Mouse (Mus musculus) forebrain, postnatal 0 days (tissue): ENCODE data around the gene Gm28038. TPM values are rescaled to one million over a fixed set of nuclear protein-coding genes. Genes with fewer than 3 reads are reported as not detected.

Experiments used
- ATAC-seq: fragments of 200-750 bp; cut with Nextera tagmentation; 2 replicates; pipeline ENCODE4 v1.8.0; 2017; ENCODE audit warnings: mild to moderate bottlenecking, moderate library complexity
- DNase-seq: peaks from one replicate; pipeline ENCODE4 v3.0.0-alpha.2; 2015
- H3K27ac ChIP-seq: fragments of 300-500 bp; sonication (generic); 2 replicates; pipeline ENCODE4 v1.5.1; 2014; ENCODE audit warnings: low read depth, mild to moderate bottlenecking, antibody characterized with exemption, low read length, moderate library complexity, mixed read lengths
- H3K27me3 ChIP-seq: fragments of 300-500 bp; sonication (generic); 2 replicates; pipeline ENCODE4 v1.6.1; 2014; ENCODE audit warnings: mild to moderate bottlenecking, low read length, mixed read lengths; ENCODE audit not compliant: insufficient read depth
- H3K36me3 ChIP-seq: fragments of 300-500 bp; sonication (generic); 2 replicates; pipeline ENCODE4 v1.6.1; 2014; ENCODE audit warnings: mild to moderate bottlenecking, moderate library complexity; ENCODE audit not compliant: insufficient read depth
- H3K4me1 ChIP-seq: fragments of 300-500 bp; sonication (generic); 2 replicates; pipeline ENCODE4 v1.6.1; 2014; ENCODE audit warnings: antibody characterized with exemption; ENCODE audit not compliant: insufficient read depth
- H3K4me2 ChIP-seq: fragments of 300-500 bp; sonication (generic); 2 replicates; pipeline ENCODE4 v1.6.1; 2014; ENCODE audit warnings: low read depth, mild to moderate bottlenecking, moderate library complexity
- H3K4me3 ChIP-seq: fragments of 300-500 bp; sonication (generic); 2 replicates; pipeline ENCODE4 v1.5.1; 2014; ENCODE audit warnings: low read depth, low read length, mixed read lengths
- H3K9ac ChIP-seq: fragments of 300-500 bp; sonication (generic); 2 replicates; pipeline ENCODE4 v1.6.1; 2014; ENCODE audit warnings: mild to moderate bottlenecking
- H3K9me3 ChIP-seq: fragments of 300-500 bp; sonication (generic); 2 replicates; pipeline ENCODE4 v1.6.1; 2016; ENCODE audit warnings: low read length
- CTCF ChIP-seq: sonication (generic); IDR thresholded peaks from 2 replicates; pipeline ENCODE4 v1.5.1; 2016; ENCODE audit warnings: antibody characterized with exemption, control low read depth, low read depth
- WGBS: fragments of 180-500 bp; shearing (Covaris S2); extraction: QIAGEN DNeasy Blood & Tissue Kit; methylation state at CpG from one replicate; pipeline ENCODE4 v1.1.7; 2014; 5-methylcytosine and 5-hydroxymethylcytosine counted together
- polyA plus RNA-seq: library from polyadenylated mRNA; unstranded; fragments of >200 nt; fragmentation: Nextera tagmentation; extraction: Ambion mirVana; gene quantifications from 2 replicates; pipeline ENCODE4 v1.2.1, GENCODE M21; 2015
- total RNA-seq: library from RNA; depleted of rRNA; stranded (reverse); fragments of >200 nt; gene quantifications from 2 replicates; pipeline ENCODE4 v1.2.3, GENCODE M21; 2014

The Gm28038 gene
- total and polyA plus RNA-seq, 2 experiments from 2014 or later = 2.4 TPM; not detected in 1

GRCm38 (mm10) chr2:30285416-30286181 is 4.8 kb downstream of the Gm28038 start:
- Histone ChIP-seq H3K27me3 (no peaks in the 10 kb centered on the region), H3K27ac (no peak overlapping the region; the same call in 1 of the 2 replicates), H3K36me3 (peaks cover 6% of the 10 kb centered on the region; the same call in 1 of the 2 replicates), H3K4me3 (peak overlapping the region; percentile 86), H3K9me3 (no peaks in the 10 kb centered on the region), H3K9ac (peak overlapping the region; percentile 81), H3K4me2 (peak overlapping the region; percentile 90), H3K4me1 (peaks cover 12% of the 10 kb centered on the region)
- DNase-seq (no peak), ATAC-seq (peak; percentile 63)
- 16% methylated on average over 38 of the region's 38 CpGs for WGBS
- TF ChIP-seq CTCF = no peak

- WGBS = 2% methylated on average over 61 of the region's 68 CpGs
- Histone ChIP-seq H3K4me1 (peaks cover 12% of the 10 kb centered on the region), H3K4me3 (peak within 1 kb of the TSS; percentile 86), H3K4me2 (peak within 1 kb of the TSS; percentile 90), H3K36me3 (peaks cover 6% of the 10 kb centered on the region; the same call in 1 of the 2 replicates), H3K9ac (peak within 1 kb of the TSS; percentile 81), H3K9me3 (no peaks in the 10 kb centered on the region), H3K27me3 (no peaks in the 10 kb centered on the region), H3K27ac (peak within 1 kb of the TSS; percentile 66)
- peak; percentile 98 for ATAC-seq
- peak; percentile 97 for DNase-seq
- no peak for TF ChIP-seq CTCF
Measured at GRCm38 (mm10) chr2:30286192-30287026, 5.6 kb downstream of the Gm28038 start, which contains the start of the genes Dolk and Nup188. TSS of gene Dolk (minus strand) at chr2:30286334. TSS of gene Nup188 (plus strand) at chr2:30286397.

GRCm38 (mm10) chr2:30287027-30287373 is 6.2 kb downstream of the Gm28038 start:
- Histone ChIP-seq H3K36me3 (peaks cover 6% of the 10 kb centered on the region; the same call in 1 of the 2 replicates), H3K4me3 (peak overlapping the region; percentile 86), H3K9ac (peak overlapping the region; percentile 81), H3K27ac (peak overlapping the region; percentile 66; the same call in 1 of the 2 replicates), H3K9me3 (no peaks in the 10 kb centered on the region), H3K4me1 (peaks cover 12% of the 10 kb centered on the region), H3K4me2 (peak overlapping the region; percentile 57), H3K27me3 (no peaks in the 10 kb centered on the region)
- no peak for ATAC-seq
- peak; percentile 21; the same call in 1 of the 2 replicates for TF ChIP-seq CTCF
- DNase-seq = peak; percentile 58
- 1% methylated on average over 10 of the region's 10 CpGs for WGBS

- no peaks in the 10 kb centered on the region for H3K4me1 ChIP-seq
- H3K4me2 ChIP-seq = no peak overlapping the region
- TF ChIP-seq CTCF = no peak
- H3K9ac ChIP-seq = no peak overlapping the region
- ATAC-seq (no peak), DNase-seq (no peak)
- H3K4me3 ChIP-seq = no peak overlapping the region
- H3K36me3 ChIP-seq = peaks cover 55% of the 10 kb centered on the region
- no peak overlapping the region for H3K27ac ChIP-seq
- H3K27me3 ChIP-seq = no peaks in the 10 kb centered on the region
- H3K9me3 ChIP-seq = no peaks in the 10 kb centered on the region
- WGBS = 73% methylated on average over 3 of the region's 3 CpGs
Measured at GRCm38 (mm10) chr2:30299525-30299924, 18.7 kb downstream of the Gm28038 start.

GRCm38 (mm10) chr2:30299966-30300365 is 19.1 kb downstream of the Gm28038 start:
- Histone ChIP-seq H3K36me3 (peaks cover 59% of the 10 kb centered on the region), H3K4me1 (no peaks in the 10 kb centered on the region), H3K9me3 (no peaks in the 10 kb centered on the region), H3K27me3 (no peaks in the 10 kb centered on the region), H3K9ac (no peak overlapping the region), H3K4me2 (no peak overlapping the region), H3K4me3 (no peak overlapping the region), H3K27ac (no peak overlapping the region)
- no peak for TF ChIP-seq CTCF
- 93% methylated on average over 5 of the region's 5 CpGs for WGBS
- ATAC-seq (no peak), DNase-seq (no peak)

- no peak overlapping the region for H3K27ac ChIP-seq
- ATAC-seq = no peak
- no peak for DNase-seq
- TF ChIP-seq CTCF = no peak
- H3K4me2 ChIP-seq = no peak overlapping the region
- H3K9me3 ChIP-seq = no peaks in the 10 kb centered on the region
- H3K4me3 ChIP-seq = no peak overlapping the region
- H3K27me3 ChIP-seq = no peaks in the 10 kb centered on the region
- no peaks in the 10 kb centered on the region for H3K4me1 ChIP-seq
- H3K36me3 ChIP-seq = peaks cover 92% of the 10 kb centered on the region
- H3K9ac ChIP-seq = no peak overlapping the region
- 98% methylated on average over 7 of the region's 7 CpGs for WGBS
Measured at GRCm38 (mm10) chr2:30306087-30306486, 25.2 kb downstream of the Gm28038 start.
